ENCODE assay signal across 8 mouse cellular contexts in the genomic region with DNA sequence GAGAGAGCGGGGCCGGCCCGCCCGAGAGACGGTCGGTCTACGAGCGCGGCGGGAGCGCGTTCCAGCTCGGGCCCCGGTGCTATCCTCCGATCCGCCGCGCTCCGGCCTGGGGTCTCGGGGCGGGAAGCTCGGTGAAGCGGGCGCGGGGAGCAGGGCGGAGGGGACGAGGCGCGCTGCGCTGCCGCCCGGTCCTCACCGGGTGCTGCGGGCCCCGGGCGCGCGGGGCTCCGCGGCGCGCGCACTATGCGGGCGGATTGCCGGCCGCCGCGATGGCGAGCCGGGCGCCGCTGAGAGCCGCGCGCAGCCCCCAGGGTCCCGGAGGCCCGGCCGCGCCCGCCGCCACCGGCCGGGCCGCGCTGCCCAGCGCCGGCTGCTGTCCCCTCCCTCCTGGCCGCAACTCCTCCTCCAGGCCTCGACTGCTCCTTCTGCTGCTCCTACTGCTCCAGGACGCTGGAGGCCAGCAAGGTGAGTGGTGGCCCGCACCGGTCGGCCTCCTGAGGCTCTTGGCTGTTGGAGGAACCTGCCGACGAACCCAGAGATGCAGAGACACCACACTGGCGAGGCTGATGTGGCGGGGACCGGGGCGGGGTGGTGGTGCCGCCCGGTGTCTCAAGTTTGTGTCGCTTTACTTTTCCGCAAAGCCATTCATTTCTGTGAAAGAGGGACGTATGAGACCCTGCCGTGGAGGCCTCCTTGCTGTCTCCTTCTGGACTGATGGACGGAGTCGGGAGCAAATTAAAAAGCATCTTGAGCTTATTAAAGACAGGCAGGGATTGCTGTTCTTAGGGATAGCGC. TPM values are rescaled to one million over a fixed set of nuclear protein-coding genes. Genes with fewer than 3 reads are reported as not detected.
DNase-seq lines count a peak whose midpoint lies in the region; ATAC-seq and TF ChIP-seq lines count a peak whose summit lies in the region.

No protein-coding gene starts in this region.

- peak; percentile 36 for DNase-seq in CD4-positive, CD25-positive, alpha-beta regulatory T cell, adult 2 months (ENCODE audit: low read depth, low spot score)
- peak; percentile 51 to 82 for DNase-seq in adrenal gland, adult (ENCODE audit: inconsistent age in 2 of 2, low spot score in 1 of 2)
- DNase-seq in heart, embryonic 10.5 days (ENCODE audit: low spot score): peak; percentile 83
- DNase-seq in kidney, postnatal 0 days (ENCODE audit: low spot score): peak; percentile 57
- peak; percentile 24 to 42 for DNase-seq in lung, adult 18-20 months
- peak; percentile 17 for DNase-seq in thymus, postnatal 14 days

- H3K27me3 ChIP-seq in embryonic facial prominence, embryonic 12.5 days: no peaks in the 10 kb centered on the region
- H3K27me3 ChIP-seq in heart, embryonic 10.5 days (ENCODE audit: insufficient read depth, poor library complexity, severe bottlenecking): no peaks in the 10 kb centered on the region
- H3K27me3 ChIP-seq in kidney, postnatal 0 days (ENCODE audit: insufficient read depth, low read length): no peaks in the 10 kb centered on the region
- no peaks in the 10 kb centered on the region for H3K27me3 ChIP-seq in neural tube, embryonic 12.5 days (replicated peaks)

- under 1% methylated on average over 65 of the region's 89 CpGs for WGBS in embryonic facial prominence, embryonic 12.5 days
- WGBS in heart, embryonic 10.5 days: under 1% methylated on average over 73 of the region's 89 CpGs
- under 1% methylated on average over 65 of the region's 89 CpGs for WGBS in kidney, postnatal 0 days
- under 1% methylated on average over 76 of the region's 89 CpGs for WGBS in neural tube, embryonic 12.5 days

- peak; percentile 50 for ATAC-seq in embryonic facial prominence, embryonic 12.5 days (ENCODE audit: insufficient number of reproducible peaks, insufficient read depth, low FRiP score, low TSS enrichment)
- peak; percentile 67 for ATAC-seq in kidney, postnatal 0 days (replicated peaks; ENCODE audit: low FRiP score, low read depth)
- peak; percentile 67 for ATAC-seq in neural tube, embryonic 12.5 days (ENCODE audit: low FRiP score, low read depth)

- H3K9me3 ChIP-seq in embryonic facial prominence, embryonic 12.5 days: no peaks in the 10 kb centered on the region
- H3K9me3 ChIP-seq in heart, embryonic 10.5 days: no peaks in the 10 kb centered on the region
- H3K9me3 ChIP-seq in kidney, postnatal 0 days (replicated peaks; ENCODE audit: low read length): no peaks in the 10 kb centered on the region
- H3K9me3 ChIP-seq in neural tube, embryonic 12.5 days: no peaks in the 10 kb centered on the region

- no peak for TF ChIP-seq CTCF in kidney, postnatal 0 days (IDR thresholded peaks at IDR 0.05; ENCODE audit: low read depth)

- H3K27ac ChIP-seq in embryonic facial prominence, embryonic 12.5 days: peak overlapping the region; percentile 89
- H3K27ac ChIP-seq in heart, embryonic 10.5 days: peak overlapping the region; percentile 96
- peak overlapping the region; percentile 82 for H3K27ac ChIP-seq in kidney, postnatal 0 days
- peak overlapping the region; percentile 66; the same call in 1 of the 2 replicates for H3K27ac ChIP-seq in neural tube, embryonic 12.5 days

- no peaks in the 10 kb centered on the region for H3K36me3 ChIP-seq in embryonic facial prominence, embryonic 12.5 days
- no peaks in the 10 kb centered on the region for H3K36me3 ChIP-seq in heart, embryonic 10.5 days
- H3K36me3 ChIP-seq in kidney, postnatal 0 days (ENCODE audit: insufficient read depth, low read length): no peaks in the 10 kb centered on the region
- H3K36me3 ChIP-seq in neural tube, embryonic 12.5 days: no peaks in the 10 kb centered on the region

- peak overlapping the region; percentile 74 for H3K4me2 ChIP-seq in embryonic facial prominence, embryonic 12.5 days (replicated peaks)
- H3K4me2 ChIP-seq in kidney, postnatal 0 days (ENCODE audit: low read length): peak overlapping the region; percentile 83
- H3K4me2 ChIP-seq in neural tube, embryonic 12.5 days (replicated peaks): peak overlapping the region; percentile 84

- H3K9ac ChIP-seq in embryonic facial prominence, embryonic 12.5 days: peak overlapping the region; percentile 88
- peak overlapping the region; percentile 91 for H3K9ac ChIP-seq in kidney, postnatal 0 days (ENCODE audit: low read depth, low read length)
- peak overlapping the region; percentile 91 for H3K9ac ChIP-seq in neural tube, embryonic 12.5 days

- H3K4me1 ChIP-seq in embryonic facial prominence, embryonic 12.5 days: peaks cover 9% of the 10 kb centered on the region
- H3K4me1 ChIP-seq in heart, embryonic 10.5 days: peaks cover 23% of the 10 kb centered on the region
- H3K4me1 ChIP-seq in kidney, postnatal 0 days (replicated peaks; ENCODE audit: insufficient read depth, low read length): 0 out of 2 replicates have a peak, but pooled peaks cover 4% of the 10 kb centered on the region
- H3K4me1 ChIP-seq in neural tube, embryonic 12.5 days: peaks cover 20% of the 10 kb centered on the region

- H3K4me3 ChIP-seq in embryonic facial prominence, embryonic 12.5 days: peak overlapping the region; percentile 91
- H3K4me3 ChIP-seq in heart, embryonic 10.5 days: peak overlapping the region; percentile 96
- peak overlapping the region; percentile 87 for H3K4me3 ChIP-seq in kidney, postnatal 0 days (replicated peaks; ENCODE audit: low read depth, low read length)
- peak overlapping the region; percentile 86 for H3K4me3 ChIP-seq in neural tube, embryonic 12.5 days

RNA-seq across cellular contexts. Expression of gene Dcbld2, which starts 0.4 kb away (rescaled TPM):
- 7.5 and 9.6 TPM in 2 replicates for polyA plus RNA-seq in embryonic facial prominence, embryonic 12.5 days (2016; fragmentation: Nextera tagmentation; extraction: Ambion mirVana)
- polyA plus RNA-seq in heart, embryonic 10.5 days (2016; fragmentation: Nextera tagmentation; extraction: Ambion mirVana): 12.2 and 13.2 TPM in 2 replicates
- polyA plus RNA-seq in kidney, postnatal 0 days (2015; fragmentation: Nextera tagmentation; extraction: Ambion mirVana): 2.8 and 3.6 TPM in 2 replicates
- 15.3 and 19.0 TPM in 2 replicates for polyA plus RNA-seq in neural tube, embryonic 12.5 days (2016; fragmentation: Nextera tagmentation; extraction: Ambion mirVana)

Comparison
In these comparisons a context has a peak if more than half of its experiments do, and no peak if none do; other contexts are left out.
1. Peak in every context shown above with its lines: DNase-seq, ATAC-seq, H3K4me3 ChIP-seq and H3K27ac ChIP-seq.
2. DNase-seq: peak in every context shown above with its lines; median percentile 83 in heart, embryonic 10.5 days; 66 in adrenal gland, adult; 57 in kidney, postnatal 0 days; 36 in CD4-positive, CD25-positive, alpha-beta regulatory T cell, adult 2 months; 33 in lung, adult 18-20 months; 17 in thymus, postnatal 14 days.